Mouse (Mus musculus) lung, adult 18-20 months (tissue): ENCODE data around the gene Syde2.

ENCODE experiments used
- DNase-seq, 2 experiments: peaks; one replicate each; pipeline ENCODE4 v3.0.0; 2022; ENCODE audit warnings: mixed read lengths in 2 of 2

Syde2 gene

DNA sequence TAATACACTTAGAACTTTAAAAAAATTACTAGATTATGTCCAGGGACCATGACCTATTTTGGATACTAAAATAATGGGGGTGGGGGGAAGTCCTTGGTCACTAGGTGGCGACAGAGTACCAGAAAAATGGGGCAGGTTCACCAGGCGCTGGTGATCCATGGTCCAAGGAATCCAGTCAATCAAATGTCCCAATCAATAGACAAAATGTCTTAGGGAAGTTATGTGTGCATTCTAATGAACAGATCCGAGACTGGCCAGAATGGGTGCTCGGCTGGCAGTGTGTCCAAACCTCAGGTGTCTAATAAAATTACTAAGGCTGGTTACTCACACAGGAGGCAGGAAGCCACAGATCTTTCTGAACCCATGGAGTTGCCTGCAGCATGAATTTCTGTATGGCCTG, 70.6 kb downstream of the Syde2 start:
- peak in 1 of 2 experiments; percentile 43 for DNase-seq

DNA sequence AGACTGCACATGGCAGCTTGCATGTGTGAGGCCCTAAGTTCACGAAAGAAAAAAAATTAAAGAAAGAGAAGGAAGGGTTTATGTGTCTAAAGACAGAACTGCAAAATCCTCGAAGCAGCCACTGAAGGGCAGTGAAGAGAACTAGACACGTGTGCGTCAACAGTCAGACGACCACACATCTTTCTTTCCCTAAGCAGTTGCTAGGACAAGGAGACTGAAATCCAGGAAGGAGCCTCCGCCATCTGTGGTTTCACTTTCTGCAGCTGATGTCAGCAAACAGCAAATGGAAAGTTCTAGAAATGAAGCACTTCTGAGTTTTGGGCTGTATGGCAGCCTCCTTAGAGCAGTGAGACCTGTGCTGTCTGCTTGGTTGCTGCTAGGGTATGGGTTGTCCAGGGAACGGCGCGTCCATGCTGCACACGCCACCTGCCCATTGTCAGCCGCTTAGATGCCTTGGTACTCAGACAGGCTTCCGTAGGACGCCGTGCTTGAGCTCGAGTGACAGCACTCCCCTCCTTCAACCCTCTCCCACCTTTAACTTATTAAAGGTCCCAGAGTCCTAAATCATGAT, 71.8 kb downstream of the Syde2 start:
- DNase-seq = no peak

DNA sequence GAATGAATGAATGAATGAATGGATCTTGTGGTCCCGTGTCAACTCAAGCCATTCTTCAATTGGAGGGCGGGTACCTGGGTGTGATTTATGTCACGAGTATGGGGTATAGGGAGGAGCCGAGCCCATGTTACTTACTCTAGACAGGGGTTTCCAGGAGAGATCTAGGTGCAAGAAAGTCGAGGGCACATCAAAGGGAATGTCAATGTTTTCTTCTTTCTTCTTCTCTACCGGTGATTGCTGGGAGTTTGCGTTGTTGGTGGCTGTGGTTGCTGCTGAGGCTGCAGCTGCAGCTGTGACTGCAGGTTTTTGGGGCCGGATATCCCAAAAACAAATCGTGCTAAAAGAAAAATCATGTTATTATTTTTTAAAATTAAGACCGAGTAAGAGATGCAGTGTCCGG, 75.5 kb downstream of the Syde2 start:
- no peak for DNase-seq

GRCm38 (mm10) chr3:146069276-146069675, 81.6 kb downstream of the Syde2 start:
- DNase-seq = no peak
